ENCODE assay signal across 12 mouse cellular contexts in the genomic region with DNA sequence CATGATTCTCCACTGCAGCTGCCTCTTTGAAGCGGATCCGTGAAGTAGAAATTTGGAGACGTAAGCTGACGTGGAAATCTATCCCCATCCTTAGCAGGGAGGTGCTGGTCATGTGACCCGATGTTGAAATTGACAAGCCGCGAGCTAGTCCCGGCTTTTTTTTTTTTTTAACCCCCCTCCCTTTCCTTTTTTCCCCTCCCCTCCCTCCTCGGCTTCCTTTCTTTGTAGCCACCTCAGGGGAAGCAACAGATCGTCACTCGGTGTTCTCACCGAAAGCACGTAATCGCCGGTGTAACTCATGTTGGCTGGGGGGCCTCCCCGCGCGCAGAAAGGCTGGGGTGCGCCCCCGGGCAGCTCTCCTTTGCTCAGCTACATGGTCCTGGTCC. TPM values are rescaled to one million over a fixed set of nuclear protein-coding genes. Genes with fewer than 3 reads are reported as not detected.
A peak's percentile ranks its signal among the peaks of the same experiment; 100 is the strongest.
DNase-seq lines count a peak whose midpoint lies in the region; ATAC-seq and TF ChIP-seq lines count a peak whose summit lies in the region.
"Had no signal": no experiment of that assay in that cellular context is flagged by ENCODE, and none has a peak within 500 bp of the region (broad histone marks: within the 10 kb centered on the region; RNA-seq: fewer than 3 reads in every experiment).

A gene (minus strand): TSS at position 54 of the 386 bp plus-strand sequence.

- H3K4me1 ChIP-seq in kidney, adult 2 months (ENCODE audit: control insufficient read depth, insufficient read depth, low read length): peaks cover 6% of the 10 kb centered on the region; the same call in 1 of the 2 replicates
- no peaks in the 10 kb centered on the region for H3K4me1 ChIP-seq in intestine, embryonic 14.5 days (replicated peaks; ENCODE audit: control insufficient read depth, insufficient read depth, low read length)
- peaks cover 8% of the 10 kb centered on the region; the same call in 1 of the 2 replicates for H3K4me1 ChIP-seq in liver, postnatal 0 days (ENCODE audit: insufficient read depth)
- no peaks in the 10 kb centered on the region for H3K4me1 ChIP-seq in midbrain, embryonic 14.5 days (ENCODE audit: control insufficient read depth, insufficient read depth, low read length)
- H3K4me1 ChIP-seq: midbrain, embryonic 15.5 days had no signal

- WGBS in kidney, adult 2 months: 2% methylated on average over 20 of the region's 20 CpGs
- 1% methylated on average over 20 of the region's 20 CpGs for WGBS in intestine, embryonic 14.5 days
- WGBS in liver, postnatal 0 days (ENCODE audit: insufficient replicate concordance): 5% methylated on average over 20 of the region's 20 CpGs
- WGBS in midbrain, embryonic 14.5 days: 0% methylated on average over 20 of the region's 20 CpGs

- H3K27ac ChIP-seq in kidney, adult 2 months (ENCODE audit: insufficient read depth, low read depth, low read length): peak within 1 kb of the TSS; percentile 73
- H3K27ac ChIP-seq in intestine, embryonic 14.5 days (ENCODE audit: low read depth): peak within 1 kb of the TSS; percentile 65
- H3K27ac ChIP-seq in liver, postnatal 0 days (ENCODE audit: low read depth): no peak within 1 kb of the TSS
- H3K27ac ChIP-seq in midbrain, embryonic 14.5 days (replicated peaks; ENCODE audit: low read depth, low read length): no peak within 1 kb of the TSS
- H3K27ac ChIP-seq: heart, adult 2 months; midbrain, embryonic 15.5 days had no signal

- ATAC-seq in intestine, embryonic 14.5 days (replicated peaks; ENCODE audit: low FRiP score, low TSS enrichment, low read depth): no peak
- ATAC-seq in liver, postnatal 0 days: no peak
- no peak for ATAC-seq in midbrain, embryonic 14.5 days (ENCODE audit: low FRiP score, low TSS enrichment)
- ATAC-seq: midbrain, embryonic 15.5 days had no signal

- peaks cover 3% of the 10 kb centered on the region; the same call in 1 of the 2 replicates for H3K27me3 ChIP-seq in kidney, adult 2 months (replicated peaks; ENCODE audit: control insufficient read depth, insufficient read depth, low read length)
- H3K27me3 ChIP-seq in intestine, embryonic 14.5 days (replicated peaks; ENCODE audit: control insufficient read depth, insufficient read depth, low read length): peaks cover 99% of the 10 kb centered on the region
- H3K27me3 ChIP-seq in liver, postnatal 0 days (ENCODE audit: insufficient read depth, low read length): peaks cover 99% of the 10 kb centered on the region
- peaks cover 100% of the 10 kb centered on the region for H3K27me3 ChIP-seq in midbrain, embryonic 14.5 days (ENCODE audit: control insufficient read depth, insufficient read depth, low read length)

- H3K9me3 ChIP-seq in intestine, embryonic 14.5 days (ENCODE audit: control insufficient read depth, low read length): no peaks in the 10 kb centered on the region
- H3K9me3 ChIP-seq in liver, postnatal 0 days (ENCODE audit: low read length): no peaks in the 10 kb centered on the region
- H3K9me3 ChIP-seq in midbrain, embryonic 14.5 days (ENCODE audit: control insufficient read depth, low read length): no peaks in the 10 kb centered on the region
- H3K9me3 ChIP-seq: midbrain, embryonic 15.5 days had no signal

- TF ChIP-seq CTCF in kidney, adult 2 months (conservative IDR thresholded peaks at IDR 0.05; ENCODE audit: insufficient read depth, insufficient read length, low read depth, low read length): no peak
- TF ChIP-seq CTCF in liver, postnatal 0 days (IDR thresholded peaks at IDR 0.05; ENCODE audit: low read depth): no peak

- TF ChIP-seq EP300 in liver, postnatal 0 days (IDR thresholded peaks at IDR 0.05; ENCODE audit: low read depth): no peak

- peak within 1 kb of the TSS; percentile 62 for H3K4me3 ChIP-seq in kidney, adult 2 months (ENCODE audit: insufficient read depth, low read depth, low read length)
- H3K4me3 ChIP-seq in intestine, embryonic 14.5 days (ENCODE audit: low read depth, low read length): peak within 1 kb of the TSS; percentile 34
- H3K4me3 ChIP-seq in liver, postnatal 0 days (ENCODE audit: low read depth, low read length): peak within 1 kb of the TSS; percentile 22
- H3K4me3 ChIP-seq in midbrain, embryonic 14.5 days (replicated peaks; ENCODE audit: low read depth, low read length): no peak within 1 kb of the TSS
- H3K4me3 ChIP-seq: heart, adult 2 months; midbrain, embryonic 15.5 days had no signal

- H3K4me2 ChIP-seq in intestine, embryonic 14.5 days (ENCODE audit: low read length): peak within 1 kb of the TSS; percentile 31
- no peak within 1 kb of the TSS for H3K4me2 ChIP-seq in liver, postnatal 0 days (ENCODE audit: low read depth, low read length)
- no peak within 1 kb of the TSS for H3K4me2 ChIP-seq in midbrain, embryonic 14.5 days (ENCODE audit: low read length)
- H3K4me2 ChIP-seq: midbrain, embryonic 15.5 days had no signal

- H3K9ac ChIP-seq in intestine, embryonic 14.5 days (ENCODE audit: low read length): peak within 1 kb of the TSS; percentile 58
- no peak within 1 kb of the TSS for H3K9ac ChIP-seq in liver, postnatal 0 days (replicated peaks)
- no peak within 1 kb of the TSS for H3K9ac ChIP-seq in midbrain, embryonic 14.5 days (replicated peaks; ENCODE audit: low read length)
- H3K9ac ChIP-seq: midbrain, embryonic 15.5 days had no signal

- TF ChIP-seq POLR2A in kidney, adult 2 months (IDR thresholded peaks at IDR 0.05; ENCODE audit: low read depth, low read length): no peak

- no peaks in the 10 kb centered on the region for H3K36me3 ChIP-seq in kidney, adult 2 months (ENCODE audit: control insufficient read depth, insufficient read depth, low read length)
- H3K36me3 ChIP-seq in intestine, embryonic 14.5 days (ENCODE audit: control insufficient read depth, insufficient read depth, low read length): no peaks in the 10 kb centered on the region
- no peaks in the 10 kb centered on the region for H3K36me3 ChIP-seq in liver, postnatal 0 days (replicated peaks; ENCODE audit: insufficient read depth, low read length)
- no peaks in the 10 kb centered on the region for H3K36me3 ChIP-seq in midbrain, embryonic 14.5 days (ENCODE audit: control insufficient read depth, insufficient read depth, low read length)
- H3K36me3 ChIP-seq: midbrain, embryonic 15.5 days had no signal

- peak; percentile 71 for DNase-seq in kidney, adult 2 months
- DNase-seq in kidney, adult 18-20 months: no peak
- DNase-seq in ES-CJ7 (ENCODE audit: low read depth, low spot score): peak; percentile 69
- no peak for DNase-seq in intestine, embryonic 14.5 days (ENCODE audit: low spot score)
- no peak for DNase-seq in liver, postnatal 0 days
- no peak for DNase-seq in midbrain, embryonic 14.5 days
- no peak for DNase-seq in layer of hippocampus, adult 9-10 months (ENCODE audit: low spot score)
- DNase-seq in layer of hippocampus, postnatal 25 days (ENCODE audit: extremely low spot score in 1 of 2, low spot score in 1 of 2): no peak

RNA-seq across cellular contexts. Expression of the gene that starts here (rescaled TPM):
- 3.7 TPM in 2 replicates for polyA plus RNA-seq in kidney, adult 2 months (2012; rRNA removed)
- polyA plus RNA-seq in intestine, embryonic 14.5 days (2014; fragmentation: Nextera tagmentation; extraction: Ambion mirVana): 2.0 and 2.6 TPM in 2 replicates
- polyA plus RNA-seq in liver, postnatal 0 days (2015; fragmentation: Nextera tagmentation; extraction: Ambion mirVana): not detected in 2 replicates
- polyA plus RNA-seq in midbrain, embryonic 14.5 days (2014; fragmentation: Nextera tagmentation; extraction: Ambion mirVana): not detected in 2 replicates
- not detected for total RNA-seq in layer of hippocampus, postnatal 25 days (2021)
- total RNA-seq: heart, adult 2 months; left cerebral cortex, postnatal 10 days had no signal
- polyA plus RNA-seq: embryonic facial prominence, embryonic 11.5 days; heart, adult 2 months had no signal

Comparison
In these comparisons a context has a peak if more than half of its experiments do, and no peak if none do; other contexts are left out.
1. DNase-seq: peak in kidney, adult 2 months (single experiment) and ES-CJ7 (single experiment); none in kidney, adult 18-20 months (single experiment), intestine, embryonic 14.5 days (single experiment), liver, postnatal 0 days (single experiment), midbrain, embryonic 14.5 days (single experiment), layer of hippocampus, adult 9-10 months (single experiment) and layer of hippocampus, postnatal 25 days (0 of 2).
2. H3K27ac ChIP-seq: peak in kidney, adult 2 months (single experiment) and intestine, embryonic 14.5 days (single experiment); none in liver, postnatal 0 days (single experiment) and midbrain, embryonic 14.5 days (single experiment).